Mouse (Mus musculus) CH12.LX (cell line): ENCODE data around the gene Ep400.

Experiments used
- CHD2 ChIP-seq: IDR thresholded peaks from 2 replicates; pipeline ENCODE4 v1.6.1; 2011; ENCODE audit warnings: low read length, improper control_type of control experiment
- CTCF ChIP-seq, 2 experiments: IDR thresholded peaks in 1 of 2; conservative IDR thresholded peaks in 1 of 2; 2 replicates each; pipeline ENCODE4 v1.5.1; 2011 to 2012; ENCODE audit warnings: low read depth in 2 of 2, low read length in 2 of 2, improper control_type of control experiment in 1 of 2, inconsistent platforms in 1 of 2, mild to moderate bottlenecking in 1 of 2, moderate library complexity in 1 of 2
- E2F4 ChIP-seq: IDR thresholded peaks from 2 replicates; pipeline ENCODE4 v1.6.1; 2011; ENCODE audit warnings: low read depth, low read length, improper control_type of control experiment; ENCODE audit not compliant: insufficient replicate concordance
- EP300 ChIP-seq: IDR thresholded peaks from 2 replicates; pipeline ENCODE4 v1.6.1; 2011; ENCODE audit warnings: low read length, improper control_type of control experiment
- ETS1 ChIP-seq: conservative IDR thresholded peaks from 2 replicates; pipeline ENCODE4 v1.6.1; 2012; ENCODE audit warnings: low read depth, mild to moderate bottlenecking, inconsistent platforms, low read length, improper control_type of control experiment, moderate library complexity
- KAT2A ChIP-seq: IDR thresholded peaks from 2 replicates; pipeline ENCODE4 v1.6.1; 2012; ENCODE audit warnings: low read length, improper control_type of control experiment, inconsistent platforms; ENCODE audit not compliant: insufficient replicate concordance
- MAX ChIP-seq: IDR thresholded peaks from 2 replicates; pipeline ENCODE4 v1.6.1; 2011; ENCODE audit warnings: low read length, improper control_type of control experiment
- MYC ChIP-seq: IDR thresholded peaks from 2 replicates; pipeline ENCODE4 v1.6.1; 2011; ENCODE audit warnings: low read depth, mild to moderate bottlenecking, improper control_type of control experiment, low read length
- NRF1 ChIP-seq: IDR thresholded peaks from 2 replicates; pipeline ENCODE4 v1.6.1; 2014; ENCODE audit warnings: low read depth, mild to moderate bottlenecking, inconsistent platforms, low read length, improper control_type of control experiment, moderate library complexity
- POLR2A ChIP-seq: IDR thresholded peaks from 2 replicates; pipeline ENCODE4 v1.6.1; 2011; ENCODE audit warnings: low read depth, mild to moderate bottlenecking, improper control_type of control experiment, low read length
- TCF12 ChIP-seq: IDR thresholded peaks from 2 replicates; pipeline ENCODE4 v1.6.1; 2014; ENCODE audit warnings: low read depth, mild to moderate bottlenecking, inconsistent platforms, low read length, improper control_type of control experiment
- ZNF384 ChIP-seq: IDR thresholded peaks from 2 replicates; pipeline ENCODE4 v1.6.1; 2012; ENCODE audit warnings: low read depth, low read length, improper control_type of control experiment, inconsistent platforms

GRCm38 (mm10) chr5:110624319-110624718 is 146.2 kb downstream of the Ep400 start:
- TF ChIP-seq KAT2A (no peak), POLR2A (no peak), CTCF (conservative IDR thresholded peaks at IDR 0.05 in 1 of 2, IDR thresholded peaks at IDR 0.05 in 1 of 2; ENCODE audit: low read depth in 2 of 2, low read length in 2 of 2) (no peak), MYC (no peak), EP300 (no peak), NRF1 (no peak), MAX (no peak), CHD2 (no peak), E2F4 (no peak), ETS1 (no peak), ZNF384 (no peak), TCF12 (no peak)
